ENCODE assay signal across 9 mouse cellular contexts in the genomic region with DNA sequence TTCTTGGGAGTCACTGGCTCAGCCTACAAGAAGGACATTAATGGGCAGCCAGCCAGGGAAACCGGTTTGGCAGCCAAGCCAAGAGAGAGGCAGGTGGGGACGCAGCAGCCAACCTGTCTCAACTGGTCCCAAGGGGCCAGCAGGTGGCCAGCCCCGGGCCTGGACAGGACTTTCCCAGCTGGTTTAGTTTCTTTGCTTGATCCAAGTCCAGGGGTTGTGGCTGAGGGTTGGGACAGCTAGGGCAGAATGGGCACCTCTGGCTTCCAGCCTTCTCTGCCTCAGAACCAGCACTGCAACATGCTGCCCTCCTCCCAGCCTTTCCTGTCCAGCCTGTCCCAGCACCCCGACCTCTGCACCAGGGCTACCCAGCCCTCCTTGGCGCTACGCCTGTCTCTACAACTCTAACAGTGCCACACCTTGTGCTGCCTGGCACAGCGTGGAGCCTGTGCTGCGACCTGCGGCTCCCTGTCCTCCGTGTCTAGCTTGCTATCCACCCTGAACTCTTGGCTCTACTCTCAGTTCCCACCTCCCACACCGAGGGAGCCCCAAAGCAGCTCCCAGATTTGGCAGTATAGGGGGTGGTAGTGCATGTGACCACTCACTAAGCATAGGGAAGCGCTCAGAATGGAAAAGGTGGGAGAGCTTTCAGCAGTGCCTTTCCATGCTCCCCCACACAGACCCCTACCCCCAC. TPM values are rescaled to one million over a fixed set of nuclear protein-coding genes. Genes with fewer than 3 reads are reported as not detected.
DNase-seq lines count a peak whose midpoint lies in the region; ATAC-seq lines count a peak whose summit lies in the region.
"Had no signal": no experiment of that assay in that cellular context is flagged by ENCODE, and none has a peak within 500 bp of the region (broad histone marks: within the 10 kb centered on the region; RNA-seq: fewer than 3 reads in every experiment).

No protein-coding gene starts in this region.

- intact Hi-C loops in left cerebral cortex, postnatal 4 days (cut with DNase I), result no loop called here

- H3K27me3 ChIP-seq in hindbrain, embryonic 15.5 days, result no peaks in the 10 kb centered on the region
- H3K27me3 ChIP-seq in limb, embryonic 15.5 days, result no peaks in the 10 kb centered on the region
- H3K27me3 ChIP-seq: Patski had no signal

- no peak for ATAC-seq in hindbrain, embryonic 15.5 days (ENCODE audit: low FRiP score, low read depth)
- ATAC-seq in limb, embryonic 15.5 days (ENCODE audit: insufficient number of reproducible peaks, low FRiP score, low TSS enrichment, low read depth), result no peak
- ATAC-seq: Patski had no signal

- H3K4me2 ChIP-seq in hindbrain, embryonic 15.5 days, result no peak overlapping the region
- H3K4me2 ChIP-seq in limb, embryonic 15.5 days, result peak overlapping the region; percentile 5

- H3K9ac ChIP-seq in hindbrain, embryonic 15.5 days, result no peak overlapping the region
- H3K9ac ChIP-seq in limb, embryonic 15.5 days, result no peak overlapping the region

- H3K4me3 ChIP-seq in hindbrain, embryonic 15.5 days, result no peak overlapping the region
- no peak overlapping the region for H3K4me3 ChIP-seq in limb, embryonic 15.5 days

- no peaks in the 10 kb centered on the region for H3K9me3 ChIP-seq in hindbrain, embryonic 15.5 days
- no peaks in the 10 kb centered on the region for H3K9me3 ChIP-seq in limb, embryonic 15.5 days

- peaks cover 11% of the 10 kb centered on the region for H3K4me1 ChIP-seq in hindbrain, embryonic 15.5 days (replicated peaks)
- peaks cover 39% of the 10 kb centered on the region for H3K4me1 ChIP-seq in limb, embryonic 15.5 days

- DNase-seq in left cerebral cortex, postnatal 4 days, result peak; percentile 79
- DNase-seq in left cerebral cortex, adult 9 months (ENCODE audit: low spot score in 2 of 2), result no peak
- DNase-seq in cerebellum, postnatal 36 days, result peak; percentile 67 to 71
- peak; percentile 57 for DNase-seq in testis, postnatal 14 days (ENCODE audit: low spot score)
- no peak for DNase-seq in neural tube, embryonic 10.5 days (ENCODE audit: extremely low spot score, low spot score)
- DNase-seq in right cerebral cortex, postnatal 4 days, result no peak

- peak overlapping the region; percentile 20; the same call in 1 of the 2 replicates for H3K27ac ChIP-seq in hindbrain, embryonic 15.5 days (replicated peaks)
- H3K27ac ChIP-seq in limb, embryonic 15.5 days, result peak overlapping the region; percentile 39

- H3K36me3 ChIP-seq in hindbrain, embryonic 15.5 days, result peaks cover 15% of the 10 kb centered on the region
- peaks cover 30% of the 10 kb centered on the region for H3K36me3 ChIP-seq in limb, embryonic 15.5 days

- WGBS in hindbrain, embryonic 15.5 days, result 61% methylated on average over 12 of the region's 12 CpGs
- WGBS in limb, embryonic 15.5 days, result 46% methylated on average over 12 of the region's 12 CpGs

RNA-seq across cellular contexts. Expression of a gene that starts 23.4 kb away (rescaled TPM):
- not detected for total RNA-seq in left cerebral cortex, postnatal 4 days (2021)
- 0.19 TPM in 1 of 2 replicates, not detected in the other for polyA plus RNA-seq in hindbrain, embryonic 15.5 days (2015; fragmentation: Nextera tagmentation; extraction: Ambion mirVana)
- 1.6 and 2.3 TPM in 2 replicates for polyA plus RNA-seq in limb, embryonic 15.5 days (2015; fragmentation: Nextera tagmentation; extraction: Ambion mirVana)
- polyA plus RNA-seq: Patski had no signal

RNA-seq across cellular contexts. Expression of a gene that starts 27.5 kb away (rescaled TPM):
- 10 to 100 TPM; 67.9 to 70.0 TPM for total RNA-seq in left cerebral cortex, postnatal 4 days (2021)
- polyA plus RNA-seq in hindbrain, embryonic 15.5 days (2015; fragmentation: Nextera tagmentation; extraction: Ambion mirVana), result 23.3 and 28.1 TPM in 2 replicates
- 26.3 and 28.3 TPM in 2 replicates for polyA plus RNA-seq in limb, embryonic 15.5 days (2015; fragmentation: Nextera tagmentation; extraction: Ambion mirVana)

RNA-seq across cellular contexts. Expression of a gene that starts 27.5 kb away (rescaled TPM):
- 10 to 100 TPM; 11.6 to 11.9 TPM for total RNA-seq in left cerebral cortex, postnatal 4 days (2021)
- 20.2 TPM in 2 replicates for polyA plus RNA-seq in hindbrain, embryonic 15.5 days (2015; fragmentation: Nextera tagmentation; extraction: Ambion mirVana)
- polyA plus RNA-seq in limb, embryonic 15.5 days (2015; fragmentation: Nextera tagmentation; extraction: Ambion mirVana), result 33.7 and 34.9 TPM in 2 replicates

RNA-seq across cellular contexts. Expression of a gene that starts 29.8 kb away (rescaled TPM):
- total RNA-seq in left cerebral cortex, postnatal 4 days (2021), result not detected
- polyA plus RNA-seq in hindbrain, embryonic 15.5 days (2015; fragmentation: Nextera tagmentation; extraction: Ambion mirVana), result not detected in 2 replicates
- not detected in 2 replicates for polyA plus RNA-seq in limb, embryonic 15.5 days (2015; fragmentation: Nextera tagmentation; extraction: Ambion mirVana)
- polyA plus RNA-seq: Patski had no signal

RNA-seq across cellular contexts. Expression of a gene that starts 47.8 kb away (rescaled TPM):
- total RNA-seq in left cerebral cortex, postnatal 4 days (2021), result not detected
- polyA plus RNA-seq in hindbrain, embryonic 15.5 days (2015; fragmentation: Nextera tagmentation; extraction: Ambion mirVana), result not detected in 2 replicates
- polyA plus RNA-seq in limb, embryonic 15.5 days (2015; fragmentation: Nextera tagmentation; extraction: Ambion mirVana), result not detected in 2 replicates
- polyA plus RNA-seq: Patski had no signal

Comparison
In these comparisons a context has a peak if more than half of its experiments do, and no peak if none do; other contexts are left out.
1. DNase-seq: peak in left cerebral cortex, postnatal 4 days (single experiment), cerebellum, postnatal 36 days (2 of 2) and testis, postnatal 14 days (single experiment); none in left cerebral cortex, adult 9 months (0 of 2), neural tube, embryonic 10.5 days (single experiment) and right cerebral cortex, postnatal 4 days (single experiment).